Mouse (Mus musculus): ENCODE data around the gene Ppp1ca.

DNA sequence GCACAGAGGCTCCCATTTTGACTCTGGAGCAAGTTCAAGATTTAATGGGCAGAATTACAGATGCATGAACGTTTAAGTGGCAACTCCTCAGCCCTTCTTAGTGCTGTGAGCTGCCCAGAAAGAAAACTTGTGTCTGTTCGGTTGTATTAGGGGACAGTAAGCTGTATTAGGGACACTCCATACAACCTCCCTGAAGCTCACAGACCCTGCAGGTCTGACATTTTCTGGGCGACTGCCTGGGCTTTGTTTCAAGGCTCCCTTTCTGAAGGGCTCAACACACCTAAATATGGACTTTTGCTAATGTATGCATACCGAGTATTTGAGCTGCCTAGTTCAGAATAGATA lies 28.4 kb upstream of the Ppp1ca start:
- no peak for TF ChIP-seq CTCF (conservative IDR thresholded peaks at IDR 0.05; ENCODE audit: insufficient read depth, insufficient read length, low read depth, low read length)
- TF ChIP-seq POLR2A (IDR thresholded peaks at IDR 0.05; ENCODE audit: low read depth, low read length): no peak
